Mouse (Mus musculus): ENCODE measurements around the gene Rdh13. TPM values are rescaled to one million over a fixed set of nuclear protein-coding genes. Genes with fewer than 3 reads are reported as not detected.

Rdh13 gene
- 10 to 100 TPM; 23.3 to 27.8 TPM for total RNA-seq (2021)

DNA sequence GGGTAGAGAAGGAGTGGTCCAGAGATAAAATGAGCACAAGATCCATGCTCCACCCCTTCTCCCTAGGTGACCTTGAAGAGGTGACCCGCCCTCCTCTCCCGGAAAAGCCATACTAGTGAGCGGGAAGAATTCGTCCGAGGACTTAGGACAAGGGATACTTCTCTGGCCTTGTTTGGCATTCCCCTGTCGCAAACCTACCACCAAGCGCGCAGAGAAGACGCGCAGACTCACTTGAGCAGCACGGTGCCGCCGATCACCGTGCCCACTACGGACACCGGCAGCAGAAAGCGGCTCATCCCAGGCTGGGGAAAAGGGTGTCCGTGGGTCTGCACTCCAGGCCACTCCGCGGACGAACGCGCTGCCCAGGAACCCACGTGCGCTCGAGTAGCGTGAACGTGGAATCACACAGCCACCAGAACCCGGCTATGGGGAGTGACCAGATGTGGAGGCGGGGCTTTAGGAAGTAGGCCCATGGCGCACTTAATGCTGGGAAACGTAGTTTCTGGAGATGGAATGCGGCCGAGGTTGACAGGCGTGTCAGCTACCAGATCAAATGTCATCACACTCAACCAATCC lies at the start of gene Rdh13:
Gene Rdh13 (minus strand): TSS at position 434 of the 576 bp plus-strand sequence.
- DNase-seq (ENCODE audit: extremely low spot score in 1 of 2, low spot score in 1 of 2), result peak; percentile 72 to 73

DNA sequence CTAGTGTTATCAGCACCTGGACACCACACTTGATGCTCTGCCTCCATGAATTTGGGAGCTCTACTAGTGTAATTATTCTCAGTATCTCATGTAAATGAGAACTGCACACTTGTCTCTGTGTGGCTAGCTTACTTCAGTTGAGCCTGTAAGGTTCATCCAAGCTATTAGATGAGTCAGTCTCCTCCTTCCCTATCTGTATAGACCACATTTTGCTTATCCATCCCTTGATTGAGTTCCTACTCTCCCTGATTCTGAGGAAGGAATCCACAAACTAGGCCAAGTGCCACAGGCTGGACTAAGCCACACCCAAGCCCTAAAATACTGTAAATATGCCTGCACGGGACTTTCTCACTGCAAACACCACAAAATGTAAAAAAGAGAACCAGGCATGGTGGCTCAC lies 48.5 kb upstream of the Rdh13 start:
- DNase-seq (ENCODE audit: extremely low spot score in 1 of 2, low spot score in 1 of 2), result no peak

DNA sequence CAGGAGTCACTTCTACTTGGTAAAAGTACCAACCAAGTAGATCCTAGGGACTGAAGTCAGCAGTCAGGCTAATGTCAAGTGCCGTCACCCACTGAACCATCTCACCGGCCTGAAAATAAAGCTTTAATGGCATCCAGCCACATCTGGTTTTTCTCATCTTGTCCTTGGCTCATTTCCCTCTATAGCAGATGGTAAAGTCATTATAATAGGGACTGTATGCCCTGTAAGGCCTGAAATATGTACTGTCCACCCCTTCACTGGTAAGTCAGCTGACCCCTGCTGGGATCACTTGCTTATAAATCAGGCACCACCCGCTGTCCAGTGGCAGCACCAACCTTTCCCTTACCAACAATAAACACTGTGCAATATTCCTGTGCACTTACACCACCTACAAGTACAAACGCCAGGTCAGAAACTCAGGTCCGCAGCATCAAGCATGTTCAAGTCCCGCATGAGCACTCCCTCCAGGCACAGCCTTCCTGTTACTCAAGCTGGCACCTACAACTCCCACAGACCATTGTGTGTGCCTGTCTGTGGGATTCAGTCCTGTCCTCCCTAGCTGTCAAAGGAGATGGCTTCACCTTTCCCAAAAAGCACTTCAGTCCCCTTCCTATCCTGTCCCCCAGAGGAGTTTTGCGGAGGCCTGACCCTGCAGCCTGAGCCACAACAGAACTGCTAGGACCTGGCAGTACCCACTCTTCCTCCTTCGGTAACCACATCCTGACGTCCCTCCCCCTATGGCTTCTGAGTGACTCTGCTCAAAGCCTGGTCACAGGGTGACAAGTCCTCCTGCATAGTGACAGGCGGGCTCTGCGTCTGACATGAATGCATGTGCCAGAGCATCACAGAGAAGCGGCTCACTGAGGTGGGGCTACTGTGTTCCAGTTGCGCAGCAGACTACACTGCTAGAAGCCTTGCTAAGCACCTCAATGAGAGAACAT lies 47.1 kb upstream of the Rdh13 start:
- no peak for DNase-seq (ENCODE audit: extremely low spot score in 1 of 2, low spot score in 1 of 2)

DNA sequence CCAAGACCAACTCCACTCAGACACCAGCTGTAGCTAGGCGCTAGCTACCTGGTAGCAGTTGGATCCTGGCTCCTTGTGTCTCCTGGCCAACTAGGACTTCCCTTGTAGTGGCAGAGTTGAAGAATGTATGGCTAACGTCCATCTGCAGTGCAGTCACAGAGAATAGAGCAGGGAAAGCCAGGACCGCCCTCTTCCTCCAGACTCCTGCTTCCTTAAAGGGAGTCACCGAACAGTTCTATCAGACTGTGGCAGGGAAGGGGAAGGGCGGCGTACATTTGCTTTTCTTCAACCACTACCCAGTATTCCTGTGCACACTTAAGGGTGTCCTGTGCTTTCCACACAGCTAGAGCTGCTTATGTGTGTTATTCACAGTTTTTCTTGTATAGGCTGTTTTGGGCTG lies 45.9 kb upstream of the Rdh13 start:
- DNase-seq (ENCODE audit: extremely low spot score in 1 of 2, low spot score in 1 of 2), result no peak

DNA sequence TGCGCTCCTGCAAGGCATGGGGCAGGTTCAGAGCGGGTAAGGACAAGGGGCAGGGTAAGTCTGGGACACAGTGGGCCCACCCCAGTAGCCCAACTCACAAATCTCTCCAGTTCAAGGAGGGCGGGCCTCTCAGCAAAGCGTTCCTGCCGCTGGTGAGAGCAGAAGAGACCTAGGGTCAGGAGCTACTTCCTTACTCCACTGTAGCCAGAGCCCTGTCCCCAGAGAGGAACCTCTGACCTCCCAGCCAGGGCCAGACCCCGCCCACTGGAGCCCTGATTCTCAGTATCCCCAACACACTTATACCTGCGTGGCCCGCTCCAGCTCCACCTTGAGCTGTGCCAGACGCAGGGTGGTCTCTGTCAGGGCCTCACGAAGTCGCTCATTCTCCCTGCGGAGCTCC lies 36.8 kb upstream of the Rdh13 start:
- DNase-seq (ENCODE audit: extremely low spot score in 1 of 2, low spot score in 1 of 2), result no peak

DNA sequence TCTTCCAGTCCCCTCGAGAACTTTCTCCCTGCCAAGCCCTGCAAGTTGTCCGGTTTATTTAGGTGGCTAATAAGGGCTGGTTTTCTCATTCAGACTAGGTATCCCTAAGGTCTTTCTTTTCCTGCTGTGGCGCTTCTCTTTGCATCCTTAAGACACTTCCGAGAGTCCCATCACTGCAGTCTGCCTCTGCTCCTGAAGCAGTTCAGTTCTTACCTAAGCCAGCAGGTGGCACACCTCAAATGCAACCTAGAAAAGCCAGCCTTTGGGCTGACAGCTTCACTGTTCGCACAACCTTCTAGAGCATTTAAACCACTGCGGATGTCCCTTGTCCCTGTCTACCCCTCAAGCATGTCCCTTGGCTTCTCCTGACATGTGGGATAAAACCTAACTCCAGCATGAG lies 34.2 kb upstream of the Rdh13 start:
- DNase-seq (ENCODE audit: extremely low spot score in 1 of 2, low spot score in 1 of 2), result no peak

DNA sequence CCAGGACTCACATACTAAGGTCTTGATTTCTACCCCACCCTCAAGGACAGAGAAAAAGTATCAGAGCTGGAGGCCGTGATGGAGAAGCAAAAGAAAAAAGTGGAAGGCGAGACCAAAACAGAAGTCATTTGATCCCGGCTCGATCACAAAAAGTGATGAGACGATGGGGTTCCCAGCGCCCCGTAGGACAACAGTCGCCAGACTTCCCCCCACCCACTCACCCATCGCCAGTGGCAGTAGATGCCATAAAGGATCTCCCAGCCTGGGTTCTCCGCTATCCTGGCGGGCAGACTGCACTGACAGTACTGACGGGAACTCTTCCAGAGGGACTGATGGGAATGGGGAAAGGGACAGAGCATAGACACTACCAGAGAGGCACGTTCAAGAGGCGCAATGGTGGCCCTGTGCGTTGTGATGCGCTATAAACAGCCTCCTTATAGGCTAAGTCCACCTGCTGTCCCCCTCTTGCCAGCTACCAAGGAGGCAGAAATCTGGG lies 33.4 kb upstream of the Rdh13 start:
- DNase-seq (ENCODE audit: extremely low spot score in 1 of 2, low spot score in 1 of 2), result no peak

DNA sequence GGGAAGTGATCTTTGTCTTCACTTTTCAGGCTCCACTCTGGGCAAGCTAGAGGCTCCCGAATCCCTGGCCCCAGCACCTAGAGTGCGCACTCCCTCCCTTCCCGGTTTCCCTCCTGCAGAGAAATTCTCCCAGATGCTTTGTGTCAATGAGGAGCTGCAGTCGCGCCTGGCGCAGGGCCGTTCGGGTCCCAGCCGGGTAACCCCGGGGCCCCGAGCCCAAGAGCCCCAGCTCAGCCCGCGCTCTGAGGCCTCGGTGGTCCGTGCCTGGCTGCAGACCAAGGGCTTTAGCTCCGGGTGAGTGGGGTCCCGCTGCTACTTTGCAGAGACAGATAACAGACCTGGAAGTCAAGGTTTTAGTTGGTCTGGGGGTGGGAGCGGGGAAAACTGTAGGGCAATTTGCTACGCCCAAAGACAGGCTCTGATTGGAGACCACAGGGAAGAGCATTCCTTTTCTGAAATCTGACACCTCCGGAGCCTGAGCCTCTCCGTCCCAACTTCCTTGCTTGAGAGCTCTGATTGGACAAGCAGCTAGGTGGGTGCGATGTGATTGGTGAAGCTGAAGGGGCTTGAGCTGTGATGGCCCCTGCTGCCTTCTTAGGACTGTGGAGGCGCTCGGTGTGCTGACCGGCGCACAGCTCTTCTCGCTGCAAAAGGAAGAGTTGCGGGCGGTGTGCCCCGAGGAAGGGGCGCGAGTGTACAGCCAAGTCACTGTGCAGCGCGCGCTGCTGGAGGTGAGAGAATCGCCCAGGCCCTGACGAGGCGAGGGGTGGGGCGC lies 32.8 kb upstream of the Rdh13 start:
- peak in 1 of 2 experiments; percentile 42 for DNase-seq (ENCODE audit: extremely low spot score in 1 of 2, low spot score in 1 of 2)

DNA sequence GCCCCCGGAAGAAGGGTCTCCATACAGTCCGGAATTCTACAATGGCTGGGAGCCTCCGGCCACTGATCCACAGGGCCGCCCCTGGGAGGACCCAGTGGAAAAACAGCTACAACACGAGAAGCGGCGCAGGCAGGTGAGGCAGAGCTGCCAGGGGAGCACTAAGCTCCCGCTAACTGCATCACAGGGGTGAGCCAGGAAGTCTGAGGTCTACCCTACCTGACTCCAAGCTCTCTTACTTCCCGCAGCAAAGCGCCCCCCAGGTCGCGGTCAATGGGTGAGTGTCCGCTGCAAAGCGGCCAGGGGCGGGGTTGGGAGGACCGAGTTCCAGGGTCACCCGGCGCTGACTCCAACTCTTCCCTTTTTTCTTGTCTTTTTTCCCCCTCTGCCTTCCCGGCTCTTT lies 28.5 kb upstream of the Rdh13 start:
- no peak for DNase-seq (ENCODE audit: extremely low spot score in 1 of 2, low spot score in 1 of 2)

DNA sequence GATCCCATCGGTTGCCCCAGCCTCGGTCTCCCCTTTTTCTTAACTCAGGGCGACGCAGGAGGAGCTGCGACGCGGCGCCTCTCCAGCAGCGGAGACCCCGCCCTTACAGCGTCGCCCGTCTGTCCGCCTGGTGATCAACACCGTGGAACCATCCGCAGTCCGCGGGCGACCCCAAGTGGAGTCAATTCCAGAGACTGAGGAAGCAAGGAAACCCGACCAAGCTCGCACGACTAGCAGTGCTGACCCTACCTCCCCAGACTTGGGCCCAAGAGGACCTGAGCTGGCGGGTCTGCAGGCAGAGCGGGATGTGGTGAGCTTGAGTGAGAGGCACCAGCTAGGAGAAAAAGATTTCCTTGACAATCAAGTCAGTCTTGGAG lies 25.7 kb upstream of the Rdh13 start:
- DNase-seq (ENCODE audit: extremely low spot score in 1 of 2, low spot score in 1 of 2), result peak; percentile 80 to 91

DNA sequence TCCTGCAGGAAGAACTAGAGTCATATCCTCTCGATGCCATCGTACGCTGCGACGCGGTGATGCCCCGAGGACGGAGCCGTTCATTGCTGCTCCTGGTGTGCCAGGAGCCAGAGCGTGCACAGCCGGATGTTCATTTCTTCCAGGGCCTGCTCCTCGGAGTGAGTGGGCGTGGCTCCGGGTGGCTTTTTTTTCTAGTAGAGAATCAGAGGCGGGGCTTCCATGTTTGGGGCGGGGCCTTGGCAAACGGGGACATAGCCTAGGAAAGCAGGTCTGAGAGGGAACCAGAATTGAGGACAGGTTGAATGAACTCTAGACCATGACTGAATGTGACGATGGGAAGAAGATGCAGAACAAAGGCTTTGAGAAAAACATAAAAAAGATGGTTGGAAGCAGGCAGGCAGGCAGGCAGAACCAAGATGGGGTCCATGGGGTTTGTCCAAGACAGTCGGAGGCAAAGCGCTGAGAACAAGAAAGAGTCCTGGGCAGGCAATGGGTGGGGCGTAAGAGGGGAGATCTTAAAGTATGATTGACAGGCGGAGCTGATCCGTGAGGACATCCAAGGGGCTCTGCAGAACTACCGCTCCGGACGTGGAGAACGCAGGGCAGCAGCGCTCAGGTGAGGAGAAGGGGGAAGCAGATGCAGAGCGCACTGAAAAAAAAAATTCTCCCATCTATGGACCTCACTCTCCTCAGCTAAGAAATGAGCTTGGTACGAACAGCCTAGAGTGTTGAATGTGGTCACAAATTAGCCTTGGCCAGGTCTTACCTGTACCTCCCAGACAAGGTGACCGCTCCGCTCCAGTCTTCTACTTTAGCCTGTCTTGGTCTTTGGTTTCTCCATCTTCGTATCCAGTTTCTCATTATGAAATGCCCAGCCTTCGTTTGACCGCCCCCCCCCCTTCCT lies 25.1 kb upstream of the Rdh13 start:
- peak in 1 of 2 experiments; percentile 43 for DNase-seq (ENCODE audit: extremely low spot score in 1 of 2, low spot score in 1 of 2)

DNA sequence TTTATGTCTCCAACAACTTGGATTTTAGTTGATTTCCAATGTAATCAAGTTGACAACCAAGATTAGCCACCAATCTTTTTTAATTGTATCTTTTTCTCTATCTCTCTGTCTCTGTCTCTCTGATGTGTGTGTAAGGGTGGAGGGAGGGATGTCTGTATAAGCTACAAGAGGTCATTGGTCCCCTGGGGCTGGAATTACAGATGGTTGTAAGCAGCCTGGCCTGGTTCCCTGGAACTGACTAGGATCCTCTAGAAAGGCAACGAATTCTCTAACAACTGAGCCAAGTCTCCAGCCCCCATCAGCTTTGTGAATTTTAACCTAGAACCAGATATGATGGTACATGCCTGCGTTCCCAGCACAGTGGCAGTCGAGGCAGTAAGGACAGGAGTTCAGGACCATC lies 22.4 kb upstream of the Rdh13 start:
- no peak for DNase-seq (ENCODE audit: extremely low spot score in 1 of 2, low spot score in 1 of 2)

DNA sequence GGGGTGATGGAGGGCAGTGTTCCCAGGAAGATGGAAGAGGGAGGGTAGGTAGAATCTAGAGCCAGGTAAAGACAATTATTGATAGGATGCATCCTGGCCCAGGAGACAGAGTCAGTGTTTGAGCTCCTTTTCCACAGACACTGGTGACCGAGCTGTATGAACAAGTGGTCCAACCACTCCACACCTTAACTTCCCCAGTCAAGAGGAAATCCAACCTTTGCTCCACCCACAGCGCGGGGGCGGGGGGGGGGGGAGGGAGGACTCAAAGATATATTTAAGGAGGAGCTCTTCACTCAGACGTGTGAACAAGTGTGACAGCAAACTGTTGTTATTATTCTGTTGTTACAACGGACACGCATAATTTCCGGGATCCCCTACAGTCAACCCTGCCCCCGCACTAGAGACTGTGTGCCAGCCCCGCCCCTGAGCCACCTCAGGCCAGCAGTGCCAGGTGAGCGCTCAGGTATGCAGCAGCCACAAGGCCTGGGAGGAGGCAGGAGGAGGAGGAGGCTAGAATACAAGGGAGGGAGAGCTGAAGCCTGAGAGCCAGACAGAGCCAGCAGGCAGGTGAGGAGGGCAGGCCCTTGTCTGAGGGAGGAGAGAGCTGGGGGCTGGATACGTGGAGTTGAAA lies 18.9 kb upstream of the Rdh13 start:
- DNase-seq (ENCODE audit: extremely low spot score in 1 of 2, low spot score in 1 of 2), result no peak

DNA sequence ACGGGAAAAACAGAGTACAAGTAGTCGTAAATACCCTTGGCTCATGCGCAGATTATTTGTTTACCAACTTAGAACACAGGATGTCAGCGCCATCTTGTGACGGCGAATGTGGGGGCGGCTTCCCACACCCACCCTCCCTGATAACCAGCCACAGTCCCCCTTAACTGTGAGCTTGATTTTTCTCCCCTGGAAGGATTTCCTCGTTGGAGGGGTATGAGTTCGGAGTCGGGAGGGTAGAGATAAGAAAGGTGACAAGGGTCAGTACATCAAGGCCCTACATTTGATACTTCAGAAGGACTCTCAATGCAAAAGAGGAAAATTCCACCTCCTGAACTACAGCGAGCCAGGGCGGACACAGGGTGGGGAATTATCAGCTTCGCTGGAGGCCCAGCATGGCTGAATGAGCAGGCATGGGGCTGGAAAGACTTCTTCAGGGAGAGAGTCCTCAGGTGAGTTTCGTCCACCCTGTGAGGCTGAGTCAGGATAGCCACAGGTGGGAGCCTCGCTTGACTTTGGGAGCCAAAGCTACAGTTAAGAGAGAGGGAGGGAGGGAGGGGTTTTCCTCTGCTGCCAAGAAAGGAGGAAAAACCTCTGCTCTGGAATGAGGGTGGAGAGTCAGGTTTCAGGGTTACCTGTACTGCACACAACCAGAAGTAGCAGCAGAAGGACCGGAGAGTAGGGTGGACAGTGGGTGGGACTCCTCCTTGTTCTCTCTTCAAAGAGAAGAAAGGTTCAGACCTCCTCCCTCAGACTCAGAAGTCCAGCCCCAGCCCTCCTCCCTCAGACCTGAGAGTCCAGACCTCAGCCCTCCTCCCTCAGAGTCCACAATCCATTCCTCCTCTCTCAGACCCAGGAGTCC lies 15.4 kb upstream of the Rdh13 start, which contains the start of gene Eps8l1:
Gene Eps8l1 (plus strand): TSS at position 99 of the 859 bp plus-strand sequence.
- no peak for DNase-seq (ENCODE audit: extremely low spot score in 1 of 2, low spot score in 1 of 2)

DNA sequence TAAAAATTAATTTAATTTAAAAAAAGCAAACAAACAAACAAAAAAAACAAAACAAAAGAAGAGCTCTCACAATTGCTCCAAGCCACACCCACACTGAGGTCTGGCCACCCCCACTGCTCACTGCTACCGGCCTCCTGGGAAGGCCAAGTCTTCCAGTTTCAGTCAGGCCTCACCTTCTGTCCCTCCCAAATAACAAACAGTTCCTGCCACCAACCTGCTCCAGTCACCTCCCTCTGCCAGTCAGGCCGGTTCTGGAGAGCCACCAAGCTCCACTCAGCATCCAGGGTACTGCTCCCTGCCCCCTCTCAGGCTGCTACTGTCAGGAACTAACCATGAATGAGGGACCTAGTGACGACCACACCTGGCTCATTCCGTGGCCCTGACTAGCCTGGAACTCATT lies 7.2 kb upstream of the Rdh13 start:
- DNase-seq (ENCODE audit: extremely low spot score in 1 of 2, low spot score in 1 of 2), result no peak

DNA sequence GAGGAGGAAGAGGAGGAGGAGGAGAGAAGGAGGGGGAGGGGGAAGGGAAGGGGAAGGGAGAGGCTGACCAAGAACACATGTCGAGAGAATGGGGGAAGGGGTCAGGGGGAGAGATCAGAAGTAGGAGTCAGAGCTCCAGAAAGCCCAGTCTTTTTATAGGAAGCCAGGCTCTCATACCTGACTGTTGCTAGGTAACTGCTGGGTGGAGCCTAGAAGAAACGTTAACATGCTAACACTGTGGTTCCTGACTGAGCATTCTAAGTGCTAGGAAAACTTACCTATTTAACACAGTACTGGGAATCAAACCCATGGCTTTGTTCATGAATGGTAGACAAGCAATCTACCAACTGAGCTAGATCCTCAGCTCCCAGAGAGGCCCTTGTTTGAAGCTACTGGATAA lies 3.8 kb upstream of the Rdh13 start:
- DNase-seq (ENCODE audit: extremely low spot score in 1 of 2, low spot score in 1 of 2), result no peak

DNA sequence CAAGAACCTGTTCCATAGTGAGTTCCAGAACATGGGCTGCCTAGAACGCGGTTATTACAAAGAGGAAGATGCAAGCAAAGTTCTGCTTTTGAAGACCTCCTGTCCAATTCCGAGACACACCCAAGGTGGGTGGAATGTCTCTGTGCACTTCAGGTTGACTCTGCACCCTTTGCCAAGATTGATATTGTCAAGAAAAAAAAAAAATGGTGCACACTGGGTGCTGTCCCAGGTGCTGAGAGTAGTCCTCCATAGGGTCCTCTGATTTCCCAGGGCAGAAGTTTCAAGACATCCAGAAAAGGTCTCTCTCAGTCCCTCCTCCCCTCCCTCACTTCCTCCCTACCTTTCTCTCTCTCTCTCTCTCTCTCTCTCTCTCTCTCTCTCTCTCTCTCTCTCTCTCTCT lies 3.0 kb upstream of the Rdh13 start:
- no peak for DNase-seq (ENCODE audit: extremely low spot score in 1 of 2, low spot score in 1 of 2)

DNA sequence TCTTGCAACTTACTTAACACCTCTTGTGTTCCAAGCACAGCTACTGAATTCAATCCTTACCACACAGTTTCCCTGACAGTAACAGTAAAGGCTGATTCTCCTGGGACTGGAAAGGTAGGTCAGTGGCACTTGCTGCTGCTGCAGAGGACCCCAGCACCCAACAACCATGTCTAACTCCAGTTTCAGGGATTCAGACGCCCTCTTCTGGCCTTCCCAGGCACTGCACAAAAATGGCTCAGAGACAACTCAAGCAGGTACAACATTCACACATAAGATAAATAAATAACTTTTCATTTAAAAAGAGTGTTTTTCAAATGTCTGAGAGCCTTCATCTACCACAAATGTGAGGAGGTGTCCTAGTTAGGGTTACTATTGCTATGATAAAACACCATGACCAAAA lies 1.7 kb upstream of the Rdh13 start:
- DNase-seq (ENCODE audit: extremely low spot score in 1 of 2, low spot score in 1 of 2), result no peak

DNA sequence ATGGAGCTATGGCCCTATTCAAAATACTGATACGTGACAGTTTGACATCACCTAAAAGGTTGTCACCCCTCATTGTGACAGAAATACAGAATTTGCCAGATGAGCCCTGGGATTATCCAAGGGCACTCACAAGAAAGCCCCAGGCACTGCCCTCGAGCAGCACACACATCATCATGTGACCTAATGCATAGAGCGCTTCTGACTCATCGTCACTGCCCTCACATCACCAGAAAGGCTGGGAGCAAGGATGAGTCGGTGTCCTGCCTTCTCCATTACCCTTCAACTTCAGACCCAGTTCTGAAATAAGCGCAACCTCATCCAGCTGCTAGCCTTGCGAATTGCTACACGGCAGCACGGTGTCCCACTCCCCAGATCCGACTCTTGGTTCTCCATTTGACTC lies 4.9 kb downstream of the Rdh13 start:
- no peak for DNase-seq (ENCODE audit: extremely low spot score in 1 of 2, low spot score in 1 of 2)

Data from layer of hippocampus, postnatal 25 days (tissue).